Mouse (Mus musculus): ENCODE results near the gene Tmem63a. TPM values are rescaled to one million over a fixed set of nuclear protein-coding genes. Genes with fewer than 3 reads are reported as not detected.

Tmem63a gene
- polyA plus RNA-seq, 1 experiment from 2014 or later, result 12.1 TPM

GRCm38 (mm10) chr1:180943896-180944295 lies 1.8 kb downstream of the Tmem63a start:
- Histone ChIP-seq H3K27me3 (peaks cover 36% of the 10 kb centered on the region), H3K4me1 (replicated peaks) (peaks cover 42% of the 10 kb centered on the region)

GRCm38 (mm10) chr1:180944553-180944952 lies 2.4 kb downstream of the Tmem63a start:
- 83% methylated on average over 4 of the region's 4 CpGs for WGBS
- Histone ChIP-seq H3K9ac (replicated peaks) (0 out of 2 replicates have a peak overlapping the region, but pooled peaks have one; percentile 14), H3K4me3 (replicated peaks) (no peak overlapping the region), H3K9me3 (no peaks in the 10 kb centered on the region), H3K27me3 (peaks cover 36% of the 10 kb centered on the region), H3K36me3 (peaks cover 16% of the 10 kb centered on the region), H3K27ac (peak overlapping the region; percentile 93), H3K4me1 (replicated peaks) (peaks cover 42% of the 10 kb centered on the region), H3K4me2 (peak overlapping the region; percentile 53; the same call in 1 of the 2 replicates)
- ATAC-seq (ENCODE audit: insufficient number of reproducible peaks, insufficient read depth, low FRiP score, low TSS enrichment, low read depth), result no peak

More at GRCm38 (mm10) chr1:180943896-180944295, 1.8 kb downstream of the Tmem63a start:
- Histone ChIP-seq H3K36me3 (peaks cover 9% of the 10 kb centered on the region; the same call in 1 of the 2 replicates), H3K4me2 (no peak overlapping the region), H3K9me3 (no peaks in the 10 kb centered on the region), H3K27ac (0 out of 2 replicates have a peak overlapping the region, but pooled peaks have one; percentile 4), H3K9ac (replicated peaks) (no peak overlapping the region), H3K4me3 (replicated peaks) (no peak overlapping the region)
- no peak for ATAC-seq (ENCODE audit: insufficient number of reproducible peaks, insufficient read depth, low FRiP score, low TSS enrichment, low read depth)
- WGBS, result 67% methylated on average over 1 of the region's 1 CpGs

GRCm38 (mm10) chr1:180945001-180945980 lies 3.1 kb downstream of the Tmem63a start:
- peaks cover 23% of the 10 kb centered on the region for H3K36me3 ChIP-seq
- H3K4me2 ChIP-seq, result peak overlapping the region; percentile 53
- no peaks in the 10 kb centered on the region for H3K9me3 ChIP-seq
- peak overlapping the region; percentile 12; the same call in 1 of the 2 replicates for H3K4me3 ChIP-seq (replicated peaks)
- H3K9ac ChIP-seq (replicated peaks), result 0 out of 2 replicates have a peak overlapping the region, but pooled peaks have one; percentile 14
- WGBS, result 26% methylated on average over 20 of the region's 20 CpGs
- H3K4me1 ChIP-seq (replicated peaks), result peaks cover 42% of the 10 kb centered on the region
- H3K27me3 ChIP-seq, result peaks cover 31% of the 10 kb centered on the region
- peak overlapping the region; percentile 93 for H3K27ac ChIP-seq
- peak; percentile 90 for ATAC-seq (ENCODE audit: insufficient number of reproducible peaks, insufficient read depth, low FRiP score, low TSS enrichment, low read depth)

- Histone ChIP-seq H3K36me3 (peaks cover 27% of the 10 kb centered on the region), H3K27ac (peak overlapping the region; percentile 93), H3K4me3 (replicated peaks) (no peak overlapping the region), H3K9ac (replicated peaks) (no peak overlapping the region), H3K4me2 (peak overlapping the region; percentile 53; the same call in 1 of the 2 replicates), H3K4me1 (replicated peaks) (peaks cover 40% of the 10 kb centered on the region), H3K9me3 (no peaks in the 10 kb centered on the region), H3K27me3 (peaks cover 20% of the 10 kb centered on the region)
- 94% methylated on average over 6 of the region's 6 CpGs for WGBS
- ATAC-seq (ENCODE audit: insufficient number of reproducible peaks, insufficient read depth, low FRiP score, low TSS enrichment, low read depth), result no peak
These were observed 4.3 kb downstream of the Tmem63a start for GRCm38 (mm10) chr1:180946448-180946847.

DNA sequence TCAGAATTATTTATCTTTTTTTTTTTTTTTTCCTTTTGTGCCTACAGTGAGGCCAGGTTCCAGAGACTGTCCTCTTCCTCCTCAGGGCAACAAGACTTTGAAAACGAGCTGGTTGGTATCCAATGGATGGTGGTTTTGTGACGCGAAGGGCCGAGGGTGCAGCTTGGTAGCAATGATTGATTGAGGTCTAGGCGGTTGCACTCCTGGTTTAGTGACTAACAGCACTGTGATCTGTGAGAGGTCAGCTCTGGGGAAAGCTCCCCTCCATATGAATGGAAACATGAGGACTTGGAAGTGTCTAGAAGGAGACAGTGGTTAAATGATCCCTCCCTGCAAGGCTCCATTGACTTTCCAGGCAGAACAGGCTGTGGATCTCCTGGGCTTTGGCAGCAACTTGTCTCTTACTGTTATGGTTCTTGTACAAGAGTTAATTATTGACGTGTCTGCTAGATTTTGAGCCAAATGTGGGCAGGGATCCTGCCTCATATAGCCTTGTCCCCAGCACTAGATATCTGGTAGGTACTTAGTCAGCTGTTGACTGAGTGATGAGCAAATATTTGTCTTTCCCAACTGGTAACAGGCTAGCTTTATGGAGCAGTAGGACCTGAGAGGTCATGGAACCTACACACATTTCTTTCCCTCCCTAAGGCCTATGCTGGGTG lies 10.1 kb downstream of the Tmem63a start:
- H3K27me3 ChIP-seq, result no peaks in the 10 kb centered on the region
- peaks cover 9% of the 10 kb centered on the region for H3K4me1 ChIP-seq (replicated peaks)
- H3K27ac ChIP-seq, result no peak overlapping the region
- ATAC-seq (ENCODE audit: insufficient number of reproducible peaks, insufficient read depth, low FRiP score, low TSS enrichment, low read depth), result no peak
- H3K4me3 ChIP-seq (replicated peaks), result no peak overlapping the region
- H3K9me3 ChIP-seq, result no peaks in the 10 kb centered on the region
- peaks cover 69% of the 10 kb centered on the region for H3K36me3 ChIP-seq
- H3K4me2 ChIP-seq, result no peak overlapping the region
- H3K9ac ChIP-seq (replicated peaks), result no peak overlapping the region
- 77% methylated on average over 6 of the region's 6 CpGs for WGBS

GRCm38 (mm10) chr1:180952808-180953207 lies 10.7 kb downstream of the Tmem63a start:
- no peak for ATAC-seq (ENCODE audit: insufficient number of reproducible peaks, insufficient read depth, low FRiP score, low TSS enrichment, low read depth)
- H3K36me3 ChIP-seq, result peaks cover 75% of the 10 kb centered on the region
- WGBS, result 88% methylated on average over 5 of the region's 5 CpGs
- H3K27ac ChIP-seq, result no peak overlapping the region
- H3K4me3 ChIP-seq (replicated peaks), result no peak overlapping the region
- no peaks in the 10 kb centered on the region for H3K27me3 ChIP-seq
- peaks cover 9% of the 10 kb centered on the region for H3K4me1 ChIP-seq (replicated peaks)
- no peaks in the 10 kb centered on the region for H3K9me3 ChIP-seq
- no peak overlapping the region for H3K9ac ChIP-seq (replicated peaks)
- H3K4me2 ChIP-seq, result no peak overlapping the region

- no peak overlapping the region for H3K4me3 ChIP-seq (replicated peaks)
- no peak overlapping the region for H3K9ac ChIP-seq (replicated peaks)
- H3K4me1 ChIP-seq (replicated peaks), result peaks cover 9% of the 10 kb centered on the region
- 91% methylated on average over 8 of the region's 8 CpGs for WGBS
- H3K27me3 ChIP-seq, result no peaks in the 10 kb centered on the region
- no peak overlapping the region for H3K4me2 ChIP-seq
- no peak overlapping the region for H3K27ac ChIP-seq
- no peaks in the 10 kb centered on the region for H3K9me3 ChIP-seq
- H3K36me3 ChIP-seq, result peaks cover 73% of the 10 kb centered on the region
- ATAC-seq (ENCODE audit: insufficient number of reproducible peaks, insufficient read depth, low FRiP score, low TSS enrichment, low read depth), result no peak
These were observed 14.3 kb downstream of the Tmem63a start for GRCm38 (mm10) chr1:180956401-180956800.

DNA sequence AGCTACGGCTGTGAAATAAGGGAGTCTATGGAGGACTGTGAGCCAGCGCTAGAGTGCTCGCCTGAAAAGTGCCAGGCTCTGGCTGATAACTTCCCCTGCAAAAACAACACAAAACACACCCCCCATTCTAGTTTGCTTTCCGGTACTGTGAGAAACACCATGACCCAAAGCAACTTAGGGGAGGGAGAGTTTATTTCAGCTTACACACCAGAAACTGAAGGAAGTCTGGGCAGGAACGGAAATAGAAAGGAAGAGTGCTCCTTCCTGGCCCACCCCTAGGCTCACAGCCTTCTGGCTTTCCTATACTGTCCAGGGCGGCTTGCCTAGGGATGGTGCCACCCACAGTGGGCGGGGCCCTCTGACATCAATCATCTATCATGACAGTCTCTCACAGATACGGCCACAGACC lies 14.8 kb downstream of the Tmem63a start:
- peaks cover 74% of the 10 kb centered on the region for H3K36me3 ChIP-seq

GRCm38 (mm10) chr1:180957989-180958388 lies 15.8 kb downstream of the Tmem63a start:
- 82% methylated on average over 3 of the region's 3 CpGs for WGBS
- Histone ChIP-seq H3K4me2 (no peak overlapping the region), H3K27ac (no peak overlapping the region), H3K36me3 (peaks cover 77% of the 10 kb centered on the region), H3K4me3 (replicated peaks) (no peak overlapping the region), H3K4me1 (replicated peaks) (peaks cover 9% of the 10 kb centered on the region), H3K27me3 (no peaks in the 10 kb centered on the region), H3K9me3 (no peaks in the 10 kb centered on the region), H3K9ac (replicated peaks) (no peak overlapping the region)
- no peak for ATAC-seq (ENCODE audit: insufficient number of reproducible peaks, insufficient read depth, low FRiP score, low TSS enrichment, low read depth)

More for the DNA sequence above, 14.8 kb downstream of the Tmem63a start:
- no peak for ATAC-seq (ENCODE audit: insufficient number of reproducible peaks, insufficient read depth, low FRiP score, low TSS enrichment, low read depth)
- Histone ChIP-seq H3K4me1 (replicated peaks) (peaks cover 9% of the 10 kb centered on the region), H3K27me3 (no peaks in the 10 kb centered on the region), H3K4me2 (no peak overlapping the region), H3K9me3 (no peaks in the 10 kb centered on the region), H3K9ac (replicated peaks) (no peak overlapping the region), H3K27ac (no peak overlapping the region), H3K4me3 (replicated peaks) (no peak overlapping the region)
- 82% methylated on average over 8 of the region's 8 CpGs for WGBS

GRCm38 (mm10) chr1:180958797-180959196 lies 16.7 kb downstream of the Tmem63a start:
- no peak for ATAC-seq (ENCODE audit: insufficient number of reproducible peaks, insufficient read depth, low FRiP score, low TSS enrichment, low read depth)
- H3K27ac ChIP-seq, result no peak overlapping the region
- H3K36me3 ChIP-seq, result peaks cover 75% of the 10 kb centered on the region
- H3K4me2 ChIP-seq, result no peak overlapping the region
- peaks cover 5% of the 10 kb centered on the region for H3K4me1 ChIP-seq (replicated peaks)
- H3K9me3 ChIP-seq, result no peaks in the 10 kb centered on the region
- no peak overlapping the region for H3K9ac ChIP-seq (replicated peaks)
- 59% methylated on average over 3 of the region's 3 CpGs for WGBS
- H3K4me3 ChIP-seq (replicated peaks), result no peak overlapping the region
- H3K27me3 ChIP-seq, result no peaks in the 10 kb centered on the region

DNA sequence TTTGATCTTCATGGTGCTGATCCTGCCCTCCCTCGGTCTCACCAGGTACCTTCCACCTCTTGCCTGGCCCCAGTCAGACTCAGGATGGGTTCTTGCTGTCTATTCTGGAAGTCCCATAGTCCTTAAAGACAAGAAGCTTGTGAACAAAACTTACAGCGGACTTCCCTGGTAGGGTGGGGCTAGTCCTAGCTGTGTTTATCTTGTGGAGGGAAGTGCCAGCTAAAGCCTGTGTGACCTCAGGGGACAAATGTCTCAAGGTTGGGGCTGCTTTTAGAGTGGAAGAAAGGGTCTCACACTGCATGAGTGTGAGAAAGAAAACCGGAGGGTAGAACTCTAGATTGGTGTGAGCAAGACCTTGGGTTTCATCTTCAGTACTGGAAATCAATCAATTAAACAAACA lies 23.6 kb downstream of the Tmem63a start:
- 89% methylated on average over 3 of the region's 3 CpGs for WGBS
- H3K9ac ChIP-seq (replicated peaks), result no peak overlapping the region
- no peaks in the 10 kb centered on the region for H3K4me1 ChIP-seq (replicated peaks)
- H3K4me3 ChIP-seq (replicated peaks), result no peak overlapping the region
- no peaks in the 10 kb centered on the region for H3K9me3 ChIP-seq
- no peaks in the 10 kb centered on the region for H3K27me3 ChIP-seq
- no peak overlapping the region for H3K27ac ChIP-seq
- no peak overlapping the region for H3K4me2 ChIP-seq
- ATAC-seq (ENCODE audit: insufficient number of reproducible peaks, insufficient read depth, low FRiP score, low TSS enrichment, low read depth), result no peak
- H3K36me3 ChIP-seq, result peaks cover 65% of the 10 kb centered on the region
